Mouse (Mus musculus): ENCODE measurements around the gene Slc19a2.
"Not testable (repeated sequence)": the region's sequence is repeated elsewhere in the genome, so short reads cannot be mapped to it uniquely, and the experiment has no call there.

The Slc19a2 gene

GRCm38 (mm10) chr1:164248465-164249331 is at the start of gene Slc19a2:
Gene Slc19a2 (plus strand): TSS chr1:164249046.
- in situ Hi-C loops (cut with MseI, MboI) = no loop called here

- in situ Hi-C loops (cut with MseI, MboI) = no loop called here
These were observed 49.3 kb upstream of the Slc19a2 start for GRCm38 (mm10) chr1:164199551-164199950.

GRCm38 (mm10) chr1:164208437-164208836 is 40.4 kb upstream of the Slc19a2 start:
- in situ Hi-C loops (cut with MseI, MboI) = no loop called here

- in situ Hi-C loops (cut with MseI, MboI) = no loop called here
These were observed 37.9 kb upstream of the Slc19a2 start for GRCm38 (mm10) chr1:164210899-164211298.

- in situ Hi-C loops (cut with MseI, MboI) = no loop called here
These were observed 36.2 kb upstream of the Slc19a2 start for GRCm38 (mm10) chr1:164212686-164213085.

GRCm38 (mm10) chr1:164214190-164214589 is 34.7 kb upstream of the Slc19a2 start:
- in situ Hi-C loops (cut with MseI, MboI) = no loop called here

- in situ Hi-C loops (cut with MseI, MboI) = no loop called here
These were observed 33.7 kb upstream of the Slc19a2 start for GRCm38 (mm10) chr1:164215097-164215496.

- in situ Hi-C loops (cut with MseI, MboI) = no loop called here
These were observed 33.3 kb upstream of the Slc19a2 start for GRCm38 (mm10) chr1:164215540-164215939.

GRCm38 (mm10) chr1:164217791-164218685 is 30.8 kb upstream of the Slc19a2 start:
- in situ Hi-C loops (cut with MseI, MboI) = no loop called here

- in situ Hi-C loops (cut with MseI, MboI) = no loop called here
These were observed 28.6 kb upstream of the Slc19a2 start for GRCm38 (mm10) chr1:164220261-164220660.

GRCm38 (mm10) chr1:164223089-164223488 is 25.8 kb upstream of the Slc19a2 start:
- in situ Hi-C loops (cut with MseI, MboI) = no loop called here

- in situ Hi-C loops (cut with MseI, MboI) = not testable (repeated sequence)
These were observed 16.8 kb upstream of the Slc19a2 start for GRCm38 (mm10) chr1:164231937-164232570.

GRCm38 (mm10) chr1:164233447-164233846 is 15.4 kb upstream of the Slc19a2 start:
- in situ Hi-C loops (cut with MseI, MboI) = no loop called here

GRCm38 (mm10) chr1:164235078-164235477 is 13.8 kb upstream of the Slc19a2 start:
- in situ Hi-C loops (cut with MseI, MboI) = no loop called here

- in situ Hi-C loops (cut with MseI, MboI) = no loop called here
These were observed 12.8 kb upstream of the Slc19a2 start for GRCm38 (mm10) chr1:164236078-164236477.

- in situ Hi-C loops (cut with MseI, MboI) = no loop called here
These were observed 7.4 kb upstream of the Slc19a2 start for GRCm38 (mm10) chr1:164241494-164241893.

- in situ Hi-C loops (cut with MseI, MboI) = no loop called here
These were observed 6.0 kb upstream of the Slc19a2 start for GRCm38 (mm10) chr1:164242809-164243208.

GRCm38 (mm10) chr1:164247442-164247841 is 1.4 kb upstream of the Slc19a2 start:
- in situ Hi-C loops (cut with MseI, MboI) = no loop called here

GRCm38 (mm10) chr1:164247971-164248370 is 875 bp upstream of the Slc19a2 start:
- in situ Hi-C loops (cut with MseI, MboI) = no loop called here

GRCm38 (mm10) chr1:164249332-164249711 is 476 bp downstream of the Slc19a2 start:
- in situ Hi-C loops (cut with MseI, MboI) = no loop called here

GRCm38 (mm10) chr1:164250391-164251150 is 1.7 kb downstream of the Slc19a2 start:
- in situ Hi-C loops (cut with MseI, MboI) = no loop called here
